Mouse (Mus musculus) common myeloid progenitor, adult 5-6 weeks (primary cell): ENCODE data around the gene Fam193a. TPM values are rescaled to one million over a fixed set of nuclear protein-coding genes. Genes with fewer than 3 reads are reported as not detected.

Experiments used
- ATAC-seq: replicated peaks from 2 replicates; pipeline ENCODE4 v1.8.0; 2016; ENCODE audit warnings: low read depth, mild to moderate bottlenecking, moderate TSS enrichment, inconsistent platforms; ENCODE audit not compliant: poor library complexity, severe bottlenecking
- total RNA-seq: library from RNA; stranded (forward); fragments of 200-1000, 187-1606 nt; gene quantifications from 2 replicates; pipeline ENCODE4 v1.2.3, GENCODE M21; 2017

Gene Fam193a
- total RNA-seq, 1 experiment from 2014 or later, result 32.7 TPM

- ATAC-seq, result peak; percentile 93
Observed at GRCm38 (mm10) chr5:34513466-34514217, 143.9 kb downstream of the Fam193a start, which contains the start of gene Tnip2. TSS of gene Tnip2 (minus strand) at chr5:34513991.

GRCm38 (mm10) chr5:34514218-34514566, 144.5 kb downstream of the Fam193a start:
- ATAC-seq, result peak; percentile 50

GRCm38 (mm10) chr5:34515096-34515495, 145.4 kb downstream of the Fam193a start:
- ATAC-seq, result no peak

- peak; percentile 49 for ATAC-seq
Observed at GRCm38 (mm10) chr5:34517913-34518312, 148.2 kb downstream of the Fam193a start.

GRCm38 (mm10) chr5:34519389-34519910, 149.7 kb downstream of the Fam193a start:
- 0 out of 2 replicates have a peak, but pooled peaks have one; percentile 18 for ATAC-seq

- peak; percentile 40 for ATAC-seq
Observed at GRCm38 (mm10) chr5:34520458-34521209, 150.9 kb downstream of the Fam193a start.

GRCm38 (mm10) chr5:34521337-34521736, 151.6 kb downstream of the Fam193a start:
- no peak for ATAC-seq

GRCm38 (mm10) chr5:34523958-34524485, 154.3 kb downstream of the Fam193a start:
- ATAC-seq, result no peak

GRCm38 (mm10) chr5:34524511-34524910, 154.8 kb downstream of the Fam193a start:
- no peak for ATAC-seq

- ATAC-seq, result peak; percentile 90
Observed at GRCm38 (mm10) chr5:34525663-34526476, 156.1 kb downstream of the Fam193a start, which contains the start of gene Sh3bp2. TSS of gene Sh3bp2 (plus strand) at chr5:34525838.

- ATAC-seq, result no peak
Observed at GRCm38 (mm10) chr5:34526477-34526775, 156.7 kb downstream of the Fam193a start.

- ATAC-seq, result no peak
Observed at GRCm38 (mm10) chr5:34527352-34527751, 157.6 kb downstream of the Fam193a start.

GRCm38 (mm10) chr5:34528724-34529123, 159.0 kb downstream of the Fam193a start:
- no peak for ATAC-seq

- no peak for ATAC-seq
Observed at GRCm38 (mm10) chr5:34530116-34530515, 160.4 kb downstream of the Fam193a start.

GRCm38 (mm10) chr5:34530687-34531086, 161.0 kb downstream of the Fam193a start:
- ATAC-seq, result no peak

- no peak for ATAC-seq
Observed at GRCm38 (mm10) chr5:34533066-34533465, 163.3 kb downstream of the Fam193a start.

GRCm38 (mm10) chr5:34533820-34534219, 164.1 kb downstream of the Fam193a start:
- ATAC-seq, result peak; percentile 30

GRCm38 (mm10) chr5:34534776-34535581, 165.2 kb downstream of the Fam193a start:
- 0 out of 2 replicates have a peak, but pooled peaks have one; percentile 6 for ATAC-seq

- ATAC-seq, result no peak
Observed at GRCm38 (mm10) chr5:34535831-34536230, 166.1 kb downstream of the Fam193a start.
